Mouse (Mus musculus) kidney, postnatal 25 days (tissue): Measurements from ENCODE around the gene Tmem108.

Experiments used
- DNase-seq, 2 experiments: peaks; one replicate each; pipeline ENCODE4 v3.0.0; 2021; ENCODE audit warnings: mixed read lengths in 2 of 2

Gene Tmem108

DNA sequence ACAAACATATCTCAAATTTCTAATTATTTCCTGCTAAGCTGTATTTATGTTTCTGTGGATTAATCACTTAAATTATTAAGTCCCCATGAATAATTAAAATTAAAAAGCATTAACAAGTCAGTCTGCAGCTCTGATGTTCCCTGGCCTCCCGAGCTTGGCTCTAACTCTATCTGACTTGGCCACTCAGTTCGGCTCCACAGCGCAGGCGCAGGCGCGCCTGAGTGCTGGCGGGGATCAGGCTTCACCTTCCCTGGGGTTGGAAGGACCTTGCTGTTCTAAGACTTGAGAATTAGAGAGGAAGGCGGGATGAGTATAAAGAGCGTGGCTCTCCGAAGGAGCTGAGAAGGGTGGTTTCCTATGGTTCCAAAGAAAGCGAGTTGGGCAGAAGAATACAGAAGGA, 41.6 kb downstream of the Tmem108 start:
- no peak for DNase-seq

DNA sequence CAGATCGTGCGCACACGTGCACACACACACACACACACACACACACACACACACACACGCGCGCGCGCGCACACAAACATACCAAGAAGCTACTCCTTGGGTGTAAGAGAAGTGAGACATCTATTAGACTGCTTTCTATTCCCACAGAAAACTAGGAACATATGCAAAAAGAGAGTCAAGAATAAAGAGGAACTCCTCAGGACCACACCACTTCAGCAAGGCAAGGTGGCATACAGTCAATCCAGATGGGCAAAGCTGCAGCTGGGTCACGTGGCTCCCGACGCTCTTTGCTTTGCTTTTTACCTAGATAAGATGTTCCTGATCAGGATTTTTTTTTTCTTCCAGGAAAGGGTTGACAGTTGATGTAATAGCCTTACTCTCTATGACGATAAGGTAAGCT, 45.6 kb downstream of the Tmem108 start:
- no peak for DNase-seq

DNA sequence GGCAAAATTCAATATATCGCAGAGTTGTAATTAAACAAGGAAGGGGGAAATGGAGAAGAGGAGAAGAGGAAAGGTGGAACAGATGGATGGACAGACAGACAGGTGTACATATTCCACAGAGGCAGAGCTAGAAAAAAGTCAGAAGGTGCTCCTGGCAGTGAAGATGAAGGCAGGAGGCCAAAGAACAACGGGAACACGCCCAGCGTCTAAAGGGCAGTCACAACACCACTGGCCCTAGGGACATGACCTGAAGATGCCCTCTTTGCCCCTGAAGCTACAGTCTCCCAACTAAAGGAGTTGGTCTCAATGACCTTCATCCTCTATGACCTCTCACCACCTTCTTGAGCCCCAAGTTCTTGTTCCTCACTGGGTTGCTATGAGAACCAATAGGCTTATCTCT, 46.3 kb downstream of the Tmem108 start:
- DNase-seq: peak; percentile 36 to 60

DNA sequence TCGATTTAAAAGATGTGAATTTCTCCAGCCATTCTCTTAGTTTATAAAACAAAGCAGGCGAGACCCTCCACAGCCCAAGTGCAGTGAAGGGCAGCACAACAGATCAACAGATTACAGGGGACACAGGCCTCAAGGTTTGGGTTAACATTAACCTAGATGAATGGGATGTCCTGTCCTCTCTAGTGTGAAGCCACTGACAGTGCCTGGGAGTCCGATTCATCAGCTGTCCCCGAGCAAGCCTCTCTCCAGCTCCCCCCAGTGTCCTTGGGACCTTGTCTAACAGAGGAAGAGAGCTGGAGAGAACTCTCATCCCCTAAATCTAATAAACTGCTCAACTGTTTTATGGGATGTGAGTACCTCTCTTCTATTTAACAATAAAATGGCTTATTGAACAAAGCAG, 48.4 kb downstream of the Tmem108 start:
- DNase-seq: no peak

DNA sequence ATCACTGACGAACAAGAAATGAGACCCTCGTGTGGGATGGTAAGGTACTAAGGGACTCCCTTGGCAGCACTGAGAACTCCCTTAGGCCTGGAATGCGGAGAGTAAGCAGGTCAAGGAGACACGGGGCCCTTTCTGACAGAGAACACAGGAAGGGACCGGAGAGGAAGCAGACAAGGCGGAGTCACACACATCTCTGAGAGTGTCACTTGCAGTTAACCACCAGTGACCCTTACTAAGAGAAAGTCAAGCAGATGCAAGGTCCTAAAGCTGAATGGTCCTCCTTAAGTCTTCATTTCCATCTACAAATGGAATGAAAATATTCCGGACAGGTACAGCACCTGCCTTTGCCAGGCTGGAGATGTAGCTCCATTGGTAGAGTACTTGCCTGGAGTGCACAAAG, 48.9 kb downstream of the Tmem108 start:
- no peak for DNase-seq

DNA sequence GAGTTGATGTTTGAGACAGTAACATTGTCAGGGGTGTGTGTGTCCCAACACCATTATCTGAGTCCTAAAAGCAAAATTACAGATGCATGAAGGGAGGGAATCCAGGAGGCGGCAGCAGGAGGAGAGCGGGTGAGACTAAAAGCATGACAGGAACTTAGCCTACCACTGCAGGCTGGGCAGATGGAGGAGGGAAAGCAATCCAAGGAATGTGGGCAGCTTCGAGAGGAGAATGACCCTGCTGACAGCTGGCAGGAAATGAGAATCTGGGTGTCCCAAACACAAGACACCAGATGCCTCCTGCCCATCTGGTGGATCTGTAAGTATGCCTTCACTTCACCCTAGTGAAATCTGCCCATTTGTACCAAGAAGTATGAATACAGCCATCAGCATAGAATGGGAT, 51.9 kb downstream of the Tmem108 start:
- no peak for DNase-seq

DNA sequence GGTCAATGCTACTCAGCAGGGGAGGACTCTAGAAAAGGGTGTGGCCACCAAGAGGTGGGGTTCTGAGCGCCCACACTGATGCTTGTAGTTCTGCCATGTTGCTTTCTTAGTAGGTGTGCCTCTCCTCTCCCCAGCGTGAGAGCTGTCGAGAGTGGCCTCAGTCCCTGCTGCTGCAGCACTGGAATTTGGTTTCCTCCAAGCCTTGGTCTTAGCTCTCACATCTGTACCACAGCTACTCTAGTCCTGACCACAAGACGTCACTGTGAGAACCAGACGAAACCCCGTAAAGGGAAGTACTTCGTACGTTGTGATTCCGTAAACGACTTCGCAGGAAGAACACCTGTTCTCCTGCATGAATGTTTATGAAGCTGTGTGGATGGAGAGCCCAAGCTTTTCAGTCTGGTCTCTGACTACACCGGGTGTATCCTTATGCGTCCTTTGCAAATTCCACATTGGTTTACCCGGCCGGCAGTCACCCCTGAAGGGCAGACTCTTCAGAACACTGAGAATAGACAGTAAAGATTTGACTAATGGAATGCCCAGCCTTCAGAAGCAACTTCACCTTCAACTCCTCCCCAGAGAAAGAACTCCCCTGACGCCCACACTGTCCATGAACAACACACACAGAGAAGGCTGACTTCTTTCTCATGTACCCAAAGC, 53.0 kb downstream of the Tmem108 start:
- no peak for DNase-seq

DNA sequence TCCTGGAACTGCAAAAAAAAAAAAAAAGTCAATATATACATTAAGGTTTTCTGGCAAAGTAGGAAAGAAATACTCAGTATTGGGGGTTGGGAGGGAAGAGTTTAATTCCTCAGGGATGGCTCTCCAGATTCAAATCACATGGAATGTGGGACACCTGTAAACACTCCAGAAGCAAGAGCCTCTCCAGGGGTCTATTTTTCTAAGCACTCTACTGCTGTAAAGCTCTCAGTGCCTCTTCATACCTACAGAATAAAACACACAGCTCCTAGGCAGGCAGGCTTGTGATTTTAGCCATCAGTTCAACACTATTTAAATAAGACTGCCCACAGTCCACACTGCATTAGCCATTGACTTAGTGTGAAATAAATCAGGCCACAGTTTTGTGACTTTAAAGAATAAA, 53.8 kb downstream of the Tmem108 start:
- DNase-seq: no peak

DNA sequence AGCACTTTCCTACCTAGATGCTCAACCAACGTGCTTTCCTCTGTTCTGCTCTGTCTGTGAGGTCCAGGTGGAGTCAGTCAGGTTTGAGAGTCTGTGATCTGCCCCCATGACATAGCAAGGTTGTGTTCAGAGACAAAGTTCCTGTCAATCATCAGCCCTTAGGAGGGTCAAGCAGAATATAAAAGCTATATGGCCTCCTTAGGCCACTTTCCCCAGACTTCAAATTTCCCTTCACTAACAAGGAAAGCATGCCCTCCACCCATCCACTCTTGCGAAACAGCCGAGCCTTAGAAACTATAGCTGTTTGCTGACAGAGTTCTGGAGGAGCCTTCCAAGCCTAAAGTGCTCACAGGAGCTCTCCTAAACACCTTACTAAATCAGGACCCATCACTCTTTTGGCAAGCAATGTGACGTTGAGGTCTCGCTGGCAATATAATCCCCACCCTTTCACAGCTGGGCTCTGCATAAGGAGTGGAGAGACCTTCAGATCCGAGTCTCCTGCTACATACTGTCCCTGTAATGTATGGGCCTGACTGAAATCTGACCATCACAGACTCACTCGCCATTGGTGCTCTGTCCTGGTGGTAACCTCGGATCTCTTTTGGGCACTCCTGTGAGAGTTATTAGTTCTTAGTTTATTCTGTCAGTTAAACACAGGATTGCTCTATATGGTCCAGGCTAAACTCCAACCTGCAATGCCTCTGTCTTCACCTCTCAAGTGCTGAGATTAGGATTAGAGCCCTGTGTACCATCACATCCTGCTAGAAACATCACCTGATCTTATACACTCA, 54.4 kb downstream of the Tmem108 start:
- DNase-seq: no peak

DNA sequence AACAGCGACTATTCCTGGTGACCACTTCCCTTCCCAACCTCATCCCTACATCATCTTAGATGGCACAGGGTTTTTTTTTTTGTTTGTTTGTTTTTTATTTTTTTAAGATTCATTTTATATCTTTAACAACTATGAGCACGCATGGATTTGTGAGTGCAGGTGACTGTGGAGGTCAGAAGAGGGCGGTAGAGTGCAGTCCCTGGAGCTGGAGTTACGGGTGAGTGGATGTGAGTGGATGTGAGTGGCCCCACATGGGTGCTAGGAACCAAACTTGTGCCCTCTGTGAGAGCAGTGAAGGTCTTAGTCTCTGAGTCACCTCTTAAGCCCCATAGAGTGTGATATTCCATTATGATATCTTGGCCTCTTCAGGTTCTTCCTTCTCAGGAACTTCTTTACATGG, 55.9 kb downstream of the Tmem108 start:
- DNase-seq: no peak

DNA sequence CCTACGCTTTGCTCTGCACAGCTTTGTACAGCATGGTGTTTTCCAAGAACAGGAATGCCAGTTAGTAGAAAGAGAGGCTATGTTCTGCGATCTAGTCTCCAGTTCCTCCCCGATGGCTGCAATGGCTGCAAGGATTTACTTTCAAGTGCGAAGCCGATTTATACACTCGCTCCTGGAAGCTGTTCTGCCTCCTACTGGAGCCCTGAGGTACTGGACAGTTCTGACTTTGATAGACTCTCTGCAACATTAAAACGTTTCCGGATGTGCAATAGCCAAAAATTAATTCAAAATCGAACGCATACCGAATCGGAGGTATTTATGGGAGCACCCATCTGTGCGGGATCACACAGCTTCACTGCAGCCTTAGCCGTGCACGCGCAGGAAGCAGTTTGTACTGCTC, 58.6 kb downstream of the Tmem108 start:
- DNase-seq: no peak

DNA sequence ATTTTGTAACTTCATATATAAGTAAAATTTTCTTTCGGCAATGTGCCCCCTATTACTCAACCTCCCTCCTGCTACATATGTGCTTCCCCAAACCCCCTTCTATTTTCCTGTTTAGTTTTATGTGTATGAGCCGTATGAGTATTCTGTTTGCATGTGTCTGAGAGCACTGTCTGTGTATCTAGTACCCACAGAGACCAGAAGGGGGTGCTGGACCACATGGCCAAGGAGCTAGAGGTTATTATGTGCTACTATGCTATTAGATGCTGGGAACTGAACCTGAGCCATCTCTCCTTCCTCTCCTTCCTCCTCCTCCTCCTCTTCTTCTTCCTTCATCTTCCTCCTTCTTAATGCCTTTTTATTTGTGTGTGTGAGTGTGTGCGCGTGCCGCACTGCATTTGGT, 59.2 kb downstream of the Tmem108 start:
- DNase-seq: no peak

DNA sequence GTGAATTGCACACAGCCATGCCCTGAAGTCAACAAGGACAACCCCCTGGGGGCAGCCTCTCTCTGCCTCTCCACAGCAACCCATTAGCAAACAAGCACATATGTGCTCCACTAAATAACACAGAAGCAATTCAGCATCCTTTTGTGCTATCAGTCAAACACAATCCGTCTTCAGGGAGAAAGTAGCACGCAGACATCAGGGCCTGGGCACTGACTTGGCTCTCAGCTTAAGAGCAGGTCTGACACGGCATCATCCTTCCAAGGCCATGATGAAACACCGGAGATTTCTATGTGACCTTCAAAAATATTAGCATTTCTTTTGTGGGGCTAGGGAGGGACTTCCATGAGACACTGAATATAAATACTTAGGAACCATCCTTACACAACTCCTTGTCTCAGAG, 60.2 kb downstream of the Tmem108 start:
- DNase-seq: no peak

DNA sequence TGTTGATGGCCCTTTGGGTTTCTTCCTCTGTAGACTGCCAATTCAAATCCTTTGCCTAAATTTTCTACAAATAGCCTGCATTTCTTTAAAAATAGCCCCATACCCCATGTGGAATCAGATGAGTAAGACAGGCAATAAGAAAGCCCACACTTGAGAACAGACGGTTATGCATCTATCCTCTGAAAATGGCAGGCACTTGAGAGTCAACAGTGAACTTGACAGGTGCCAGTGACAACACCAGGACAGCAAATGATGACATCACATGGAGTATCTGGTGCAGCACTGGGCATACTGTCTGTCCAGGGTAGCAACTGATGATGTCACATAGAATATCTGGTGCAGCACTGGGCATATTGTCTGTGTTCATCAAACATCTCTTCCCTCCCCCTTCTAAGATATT, 61.4 kb downstream of the Tmem108 start:
- no peak for DNase-seq

DNA sequence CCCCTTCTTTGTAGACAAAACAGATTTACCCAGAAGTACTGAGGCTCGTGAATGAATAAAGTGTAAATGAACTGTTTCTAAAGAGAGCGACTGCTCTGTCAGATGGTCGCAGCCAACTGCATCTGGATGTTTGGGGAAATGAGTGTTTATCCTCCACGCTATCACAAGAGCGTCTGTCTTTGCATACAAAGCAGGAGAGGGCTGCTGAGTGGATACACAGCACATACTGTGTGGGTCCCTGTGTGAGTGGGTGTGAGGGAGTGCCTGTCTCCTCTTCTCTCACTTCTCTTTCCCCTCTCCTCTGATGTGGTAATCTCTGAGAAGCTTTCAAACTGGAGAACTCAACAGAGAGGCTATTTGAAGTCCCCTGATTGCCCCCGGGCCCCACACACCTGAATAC, 64.7 kb downstream of the Tmem108 start:
- DNase-seq: no peak

DNA sequence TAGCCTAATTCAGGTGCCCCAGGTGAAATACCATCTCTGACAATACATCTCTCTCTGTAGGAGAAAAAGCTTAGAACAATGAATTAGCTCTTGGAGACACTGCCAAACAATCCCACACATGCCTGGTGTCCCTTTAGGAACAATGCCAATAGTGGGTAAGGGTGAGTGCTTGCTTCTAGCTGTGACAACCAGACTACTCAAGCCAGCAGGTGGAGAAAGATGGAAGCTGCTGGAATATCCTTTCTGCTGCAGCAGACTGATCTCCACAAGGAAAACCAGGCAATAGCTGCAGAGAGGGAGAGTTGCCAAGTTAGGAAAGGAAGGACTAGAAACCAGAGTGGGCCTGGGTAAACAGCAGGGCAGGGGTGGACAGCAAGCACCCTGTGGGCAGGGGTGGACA, 67.8 kb downstream of the Tmem108 start:
- DNase-seq: no peak

DNA sequence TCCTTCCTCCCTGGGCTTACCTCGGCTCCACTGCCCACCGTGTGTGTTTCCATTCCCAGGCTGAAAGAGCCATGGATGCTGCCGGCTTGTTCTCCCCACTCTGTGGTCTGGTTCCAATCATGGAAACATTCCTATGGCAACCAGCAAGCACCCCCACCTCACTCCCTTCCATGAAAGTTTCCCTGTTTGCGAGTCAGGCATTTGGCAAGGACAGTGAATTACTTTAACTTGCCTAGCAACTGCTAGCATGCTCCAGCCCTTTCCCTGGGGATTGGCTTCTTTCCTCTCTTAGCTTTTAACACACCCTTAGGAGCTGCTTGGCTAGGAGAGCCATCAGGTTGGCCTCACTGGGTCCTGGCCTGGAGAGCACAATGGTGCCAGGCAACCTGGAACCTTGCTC, 68.9 kb downstream of the Tmem108 start:
- DNase-seq: no peak

DNA sequence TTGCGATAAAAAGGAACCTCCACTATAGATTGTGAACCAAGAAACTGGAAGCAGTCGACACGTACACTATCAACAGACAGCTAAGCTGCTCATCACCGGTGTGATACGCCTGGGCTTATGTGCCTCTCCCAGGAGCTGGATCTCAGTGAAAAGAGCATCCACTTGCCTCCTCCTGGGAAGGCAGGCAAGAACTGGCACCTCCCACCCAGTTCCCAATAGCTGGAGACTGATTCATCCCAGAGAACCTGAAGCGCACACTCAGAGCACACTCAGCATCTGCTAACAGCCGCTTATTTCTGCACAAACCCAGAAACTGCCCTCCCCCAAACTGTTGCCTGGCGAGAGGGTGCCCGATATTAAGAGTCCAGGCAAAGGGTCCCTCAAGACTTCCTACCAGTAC, 69.8 kb downstream of the Tmem108 start:
- DNase-seq: no peak

DNA sequence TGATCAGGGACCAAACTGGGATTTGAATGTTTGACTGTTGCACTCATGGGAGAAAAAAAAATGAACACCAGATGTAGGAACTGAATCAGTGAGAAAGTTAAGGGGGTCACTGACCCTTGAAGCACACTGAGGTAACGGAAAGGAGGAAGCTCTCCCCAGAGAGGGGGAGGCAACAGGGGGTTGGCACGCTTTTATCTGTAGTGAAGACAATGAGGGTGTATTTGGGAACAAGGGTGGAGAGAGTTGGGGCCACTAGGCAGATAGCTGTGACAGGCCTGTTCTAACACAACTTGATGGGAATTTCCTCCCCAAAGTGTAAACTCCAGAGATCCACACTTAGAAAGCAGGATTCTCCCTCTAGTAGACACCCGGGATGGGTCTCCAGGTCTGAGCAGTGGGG, 71.2 kb downstream of the Tmem108 start:
- DNase-seq: no peak

DNA sequence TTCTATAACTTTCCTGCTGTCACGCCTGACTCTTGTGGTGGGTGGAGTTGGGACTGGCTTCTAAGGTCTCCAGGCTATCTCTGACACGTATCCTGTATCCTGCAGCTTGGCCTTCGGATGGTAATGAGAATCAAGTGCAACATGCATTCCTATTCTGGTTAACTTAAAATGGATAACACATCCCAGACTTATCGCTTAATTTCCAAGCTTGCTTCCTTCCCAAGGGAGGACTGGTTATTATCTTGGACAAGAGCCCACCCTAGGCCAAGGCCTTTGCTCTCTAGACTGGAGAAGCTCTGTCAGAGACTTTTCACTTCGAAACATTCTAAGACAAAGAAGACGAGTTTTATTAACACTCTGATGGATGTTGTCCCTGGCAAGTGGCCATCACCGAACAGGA, 71.9 kb downstream of the Tmem108 start:
- DNase-seq: peak; percentile 31 to 47

DNA sequence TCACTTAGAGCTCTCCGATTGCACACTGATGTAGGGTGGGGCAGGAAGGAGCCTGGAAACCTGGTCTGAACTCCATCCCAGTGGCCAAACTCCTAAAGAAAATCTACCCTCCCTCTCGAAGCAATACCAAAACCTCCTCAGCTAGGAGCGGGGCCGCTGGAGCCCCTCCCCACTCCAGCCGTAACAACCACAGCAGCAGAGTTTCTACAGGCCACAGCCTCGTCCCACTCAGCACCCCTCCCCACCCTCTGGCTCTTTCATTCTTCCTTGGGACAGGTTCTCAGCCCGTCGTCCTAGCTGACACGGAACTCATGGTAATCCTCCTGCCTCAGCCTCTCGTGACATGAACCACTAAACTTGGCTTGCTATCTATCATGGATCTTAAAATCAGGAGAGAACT, 72.6 kb downstream of the Tmem108 start:
- DNase-seq: no peak

DNA sequence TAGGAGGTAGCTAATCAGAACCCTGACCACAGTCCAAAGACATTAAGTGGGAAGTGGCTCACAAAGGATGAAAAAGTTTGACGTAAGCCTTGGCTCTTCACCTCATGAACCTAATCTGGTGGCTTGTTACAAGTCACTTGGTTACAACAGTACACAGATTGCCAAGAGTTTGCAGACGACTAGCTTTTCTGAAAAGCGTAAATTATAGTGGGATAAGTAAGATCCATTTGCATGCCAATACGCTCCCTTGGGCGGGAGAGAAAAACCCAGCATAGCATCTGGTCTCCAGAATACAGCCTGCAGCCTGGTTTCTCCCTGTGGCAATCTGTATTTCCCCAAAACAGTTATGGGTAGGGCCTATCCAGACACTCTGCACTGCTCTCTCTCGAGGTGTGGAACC, 74.5 kb downstream of the Tmem108 start:
- DNase-seq: no peak

DNA sequence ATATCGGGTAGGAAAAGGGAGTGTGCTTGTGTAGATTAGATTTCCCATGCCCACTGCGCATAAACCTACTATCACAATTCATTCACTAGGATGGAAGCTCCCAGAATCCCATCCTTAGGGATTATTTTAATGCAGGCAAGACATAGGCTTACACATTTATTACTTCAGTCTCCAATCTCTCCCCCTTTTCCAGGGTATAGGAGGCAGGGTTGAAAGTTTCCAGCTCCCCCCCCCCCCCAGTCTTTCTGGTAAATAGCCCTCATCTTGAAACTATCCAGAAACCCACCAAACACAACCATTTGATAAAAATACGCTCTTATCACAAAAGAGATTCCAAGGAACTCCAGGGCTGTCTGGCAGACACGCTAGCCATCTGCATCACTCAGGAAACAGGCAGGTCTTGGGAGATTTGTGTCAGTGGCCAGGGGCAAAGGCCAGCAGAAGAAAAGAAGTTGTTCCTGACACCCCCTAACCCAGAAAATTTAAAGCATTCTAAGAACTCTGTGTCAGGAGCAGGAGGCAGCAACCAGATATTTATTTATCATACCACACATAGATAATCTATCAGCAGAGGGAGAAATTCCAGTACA, 79.8 kb downstream of the Tmem108 start:
- no peak for DNase-seq

DNA sequence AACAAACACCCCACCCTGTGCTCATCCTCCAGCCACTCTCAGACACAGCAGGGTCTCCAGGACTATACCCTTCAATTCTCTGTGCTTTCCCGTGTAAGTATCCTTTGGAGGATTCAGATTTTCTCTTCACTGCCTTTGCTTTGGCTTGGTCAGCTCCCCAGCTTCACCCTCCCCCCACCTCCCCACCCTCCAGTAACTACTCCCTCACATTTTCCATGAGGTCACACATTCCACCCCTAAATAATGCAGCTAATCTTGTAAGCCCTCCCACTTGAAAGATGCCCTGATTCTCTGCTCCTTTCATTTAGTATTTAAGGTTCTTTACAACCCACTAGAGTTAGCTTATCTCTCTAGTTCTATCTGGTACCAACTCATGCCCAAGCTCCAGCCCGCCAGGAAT, 82.4 kb downstream of the Tmem108 start:
- no peak for DNase-seq
